Mouse (Mus musculus): Measurements from ENCODE around the gene Olfr1009. TPM values are rescaled to one million over a fixed set of nuclear protein-coding genes. Genes with fewer than 3 reads are reported as not detected.
"Not testable (repeated sequence)": the region's sequence is repeated elsewhere in the genome, so short reads cannot be mapped to it uniquely, and the experiment has no call there.

Olfr1009 gene
- polyA plus RNA-seq (2015; fragmentation: Nextera tagmentation; extraction: Ambion mirVana), result not detected in 2 replicates

DNA sequence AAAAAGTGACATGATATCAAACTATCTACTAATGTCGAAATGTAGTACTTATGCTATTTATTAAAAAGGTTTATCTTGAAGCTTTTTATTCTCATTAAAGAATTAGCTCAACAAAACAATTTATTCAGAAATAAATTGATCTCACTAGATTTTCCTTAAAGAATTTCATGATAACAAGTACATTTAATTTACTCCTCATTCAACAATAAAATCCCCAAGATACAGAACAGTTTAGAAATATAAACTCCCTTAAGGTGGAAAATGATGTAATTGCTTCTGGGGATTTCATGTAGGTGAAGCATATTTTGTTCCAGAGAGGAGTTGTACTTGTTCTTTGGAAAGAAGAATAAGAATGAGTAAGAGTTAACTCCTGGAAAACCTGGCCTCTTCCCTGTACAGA lies at the start of gene Olfr1009:
Gene Olfr1009 (plus strand): TSS at position 301 of the 400 bp plus-strand sequence.
- Histone ChIP-seq H3K36me3 (no peaks in the 10 kb centered on the region), H3K27me3 (replicated peaks) (no peaks in the 10 kb centered on the region), H3K4me2 (no peak within 1 kb of the TSS), H3K4me3 (replicated peaks) (no peak within 1 kb of the TSS), H3K9ac (no peak within 1 kb of the TSS), H3K9me3 (no peaks in the 10 kb centered on the region), H3K4me1 (no peaks in the 10 kb centered on the region), H3K27ac (no peak within 1 kb of the TSS)
- 85% methylated on average over 1 of the region's 1 CpGs for WGBS
- no peak for ATAC-seq (ENCODE audit: insufficient read depth, low FRiP score, low read depth)

DNA sequence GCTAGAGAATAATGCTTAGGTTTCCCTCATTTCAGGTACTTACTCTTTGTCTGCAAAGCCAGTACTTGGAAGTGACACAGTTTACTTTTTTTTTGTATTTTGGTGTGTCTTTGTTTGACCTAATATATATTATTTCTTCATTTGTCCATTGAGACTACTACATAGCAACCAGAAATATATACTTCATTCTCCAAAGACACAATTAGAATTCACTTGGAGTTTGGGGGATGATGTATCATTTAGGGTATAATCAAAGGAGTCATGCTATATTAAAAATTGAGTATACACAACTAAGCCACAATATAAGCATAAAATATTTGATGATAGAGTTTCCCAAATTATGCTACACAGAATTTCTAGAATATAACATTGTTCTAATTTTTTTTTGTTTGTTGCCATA lies 36.6 kb upstream of the Olfr1009 start, which contains the start of gene Olfr1006:
Gene Olfr1006 (minus strand): TSS at position 101 of the 400 bp plus-strand sequence.
- no peak for ATAC-seq (ENCODE audit: insufficient read depth, low FRiP score, low read depth)
- Histone ChIP-seq H3K4me3 (replicated peaks) (no peak within 1 kb of the TSS), H3K9me3 (no peaks in the 10 kb centered on the region), H3K27me3 (replicated peaks) (no peaks in the 10 kb centered on the region), H3K36me3 (no peaks in the 10 kb centered on the region), H3K4me2 (no peak within 1 kb of the TSS), H3K4me1 (no peaks in the 10 kb centered on the region), H3K9ac (no peak within 1 kb of the TSS), H3K27ac (no peak within 1 kb of the TSS)

DNA sequence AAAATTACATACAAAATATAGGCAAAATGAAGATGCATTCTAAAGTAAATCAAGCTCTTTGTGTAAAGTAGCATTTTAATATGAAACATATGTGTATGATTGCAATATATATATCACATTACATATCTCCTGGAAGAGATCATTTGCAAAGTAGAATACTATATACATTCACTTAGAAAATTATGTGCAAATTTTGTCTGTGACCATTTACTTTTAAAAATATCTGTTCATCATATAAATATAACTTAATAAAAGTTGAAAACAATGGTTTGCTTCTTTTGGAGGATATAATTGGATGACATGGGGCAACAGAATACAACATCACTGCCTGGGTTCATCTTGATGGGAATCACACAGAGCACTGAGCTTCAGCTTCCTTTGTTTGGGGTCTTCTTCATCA lies 26.1 kb upstream of the Olfr1009 start, which contains the start of gene Olfr1008:
Gene Olfr1008 (plus strand): TSS at position 301 of the 400 bp plus-strand sequence.
- ATAC-seq (ENCODE audit: insufficient read depth, low FRiP score, low read depth), result no peak
- Histone ChIP-seq H3K9ac (no peak within 1 kb of the TSS), H3K4me3 (replicated peaks) (no peak within 1 kb of the TSS), H3K4me2 (no peak within 1 kb of the TSS), H3K27me3 (replicated peaks) (no peaks in the 10 kb centered on the region), H3K27ac (no peak within 1 kb of the TSS), H3K36me3 (no peaks in the 10 kb centered on the region), H3K4me1 (no peaks in the 10 kb centered on the region), H3K9me3 (no peaks in the 10 kb centered on the region)

DNA sequence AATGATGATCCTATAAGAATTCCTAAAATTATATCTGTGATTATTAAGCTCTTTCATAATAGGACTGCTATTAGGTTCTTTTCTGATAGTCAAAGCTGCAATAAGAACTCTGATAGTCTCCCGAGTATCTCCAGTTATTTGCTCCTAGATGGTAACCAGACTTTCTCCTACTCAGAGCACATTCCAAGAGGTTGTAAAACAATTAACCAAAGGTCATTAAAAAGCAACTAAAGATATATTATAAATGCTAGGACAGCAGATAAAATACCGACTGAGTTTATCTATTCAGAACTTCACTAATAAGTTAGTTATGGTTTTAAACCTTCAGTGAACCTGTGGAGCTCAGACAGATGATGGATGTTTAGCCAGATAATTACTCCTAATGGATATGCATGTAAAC lies 4.5 kb upstream of the Olfr1009 start:
- H3K4me1 ChIP-seq; H3K9ac ChIP-seq; H3K4me2 ChIP-seq; H3K9me3 ChIP-seq; H3K27me3 ChIP-seq (replicated peaks); H3K27ac ChIP-seq; ATAC-seq (ENCODE audit: insufficient read depth, low FRiP score, low read depth); H3K4me3 ChIP-seq (replicated peaks); H3K36me3 ChIP-seq: not testable (repeated sequence)
- WGBS, result 29% methylated on average over 2 of the region's 2 CpGs

DNA sequence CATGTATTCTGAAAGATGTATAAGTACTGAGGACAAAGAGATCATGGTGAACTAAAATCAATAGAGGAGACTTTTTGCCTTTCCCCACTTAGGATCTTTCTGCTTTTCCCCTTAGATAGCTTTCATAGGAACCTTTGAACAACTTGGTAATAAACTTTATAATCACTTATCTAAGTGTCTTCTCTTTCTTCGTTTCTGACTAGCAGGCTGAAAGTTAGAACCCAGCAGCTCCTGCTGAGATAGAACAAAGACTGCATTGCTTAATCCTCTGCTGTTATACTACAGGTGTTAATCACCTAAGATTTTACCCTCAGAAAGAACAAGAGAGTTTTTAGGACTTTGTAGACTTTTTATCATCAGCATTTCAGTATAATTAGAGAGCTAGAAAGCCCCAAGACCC lies 4.1 kb upstream of the Olfr1009 start:
- H3K4me1 ChIP-seq, result no peaks in the 10 kb centered on the region
- no peak overlapping the region for H3K27ac ChIP-seq
- H3K27me3 ChIP-seq (replicated peaks), result no peaks in the 10 kb centered on the region
- H3K9ac ChIP-seq, result no peak overlapping the region
- no peaks in the 10 kb centered on the region for H3K36me3 ChIP-seq
- WGBS, result 17% methylated on average over 1 of the region's 1 CpGs
- H3K4me3 ChIP-seq (replicated peaks), result no peak overlapping the region
- H3K9me3 ChIP-seq, result no peaks in the 10 kb centered on the region
- no peak for ATAC-seq (ENCODE audit: insufficient read depth, low FRiP score, low read depth)
- no peak overlapping the region for H3K4me2 ChIP-seq

DNA sequence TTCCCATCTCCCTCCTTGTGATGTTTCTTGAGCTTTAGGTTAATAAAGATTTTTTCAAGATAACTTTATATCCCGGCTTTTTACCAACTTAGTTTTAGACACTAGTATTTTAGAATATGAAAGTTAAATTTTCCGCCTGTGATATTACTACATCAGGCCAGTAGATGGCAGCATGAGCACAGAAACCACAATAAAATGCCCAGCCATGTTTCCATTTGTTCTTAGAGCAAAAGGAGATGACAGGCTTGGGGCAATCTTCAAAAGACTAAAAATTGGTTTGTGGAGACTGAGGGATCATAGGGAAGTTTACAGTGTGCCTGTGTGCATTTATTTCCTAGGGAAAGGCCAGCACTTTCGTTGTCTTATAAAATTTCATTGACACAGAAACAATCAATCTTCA lies 10.6 kb downstream of the Olfr1009 start:
- no peaks in the 10 kb centered on the region for H3K36me3 ChIP-seq
- H3K9me3 ChIP-seq, result no peaks in the 10 kb centered on the region
- no peak for ATAC-seq (ENCODE audit: insufficient read depth, low FRiP score, low read depth)
- H3K4me3 ChIP-seq (replicated peaks), result no peak overlapping the region
- H3K4me2 ChIP-seq, result no peak overlapping the region
- H3K27ac ChIP-seq, result no peak overlapping the region
- WGBS, result 10% methylated on average over 3 of the region's 3 CpGs
- no peaks in the 10 kb centered on the region for H3K4me1 ChIP-seq
- no peak overlapping the region for H3K9ac ChIP-seq
- no peaks in the 10 kb centered on the region for H3K27me3 ChIP-seq (replicated peaks)

DNA sequence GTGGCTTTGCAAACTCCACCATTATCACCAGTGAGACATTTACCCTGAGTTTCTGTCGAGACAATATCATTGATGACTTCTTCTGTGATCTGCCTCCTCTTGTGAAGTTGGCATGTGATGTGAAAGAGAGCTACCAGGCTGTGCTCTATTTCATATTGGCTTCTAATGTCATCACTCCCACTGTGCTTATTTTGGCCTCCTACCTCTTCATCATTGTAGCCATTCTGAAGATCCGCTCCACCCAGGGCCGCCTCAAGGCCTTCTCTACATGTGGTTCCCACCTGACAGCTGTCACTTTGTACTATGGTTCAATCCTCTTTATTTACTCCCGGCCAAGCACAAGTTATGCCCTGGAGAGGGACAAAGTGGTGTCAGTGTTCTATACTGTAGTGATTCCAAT lies 38.6 kb downstream of the Olfr1009 start:
- ATAC-seq (ENCODE audit: insufficient read depth, low FRiP score, low read depth), result no peak
- Histone ChIP-seq H3K4me3 (replicated peaks) (no peak overlapping the region), H3K27ac (no peak overlapping the region), H3K27me3 (replicated peaks) (no peaks in the 10 kb centered on the region), H3K9me3 (no peaks in the 10 kb centered on the region), H3K9ac (no peak overlapping the region), H3K4me1 (no peaks in the 10 kb centered on the region), H3K4me2 (no peak overlapping the region), H3K36me3 (no peaks in the 10 kb centered on the region)
- 79% methylated on average over 4 of the region's 4 CpGs for WGBS

DNA sequence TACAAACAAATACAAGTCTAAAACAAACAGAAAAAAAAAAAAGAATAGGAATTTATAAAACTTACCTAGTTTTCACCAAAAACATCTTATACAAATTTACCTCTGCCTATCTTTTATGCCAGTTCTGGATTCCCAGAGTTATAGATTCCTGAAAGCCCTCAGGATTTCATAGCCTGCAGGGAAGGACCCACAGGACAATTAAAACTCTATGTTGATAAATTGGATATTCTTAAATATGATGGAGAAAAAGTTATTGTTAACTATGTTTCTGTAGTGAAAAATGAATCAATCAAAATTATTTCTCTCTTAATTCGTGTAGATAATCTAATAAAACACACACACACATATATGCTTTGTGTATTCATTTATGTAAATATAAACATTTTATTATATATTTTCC lies 47.4 kb downstream of the Olfr1009 start, which contains the start of gene Olfr1012:
Gene Olfr1012 (minus strand): TSS at position 101 of the 400 bp plus-strand sequence.
- Histone ChIP-seq H3K36me3 (no peaks in the 10 kb centered on the region), H3K4me3 (replicated peaks) (no peak within 1 kb of the TSS), H3K27ac (no peak within 1 kb of the TSS), H3K9me3 (no peaks in the 10 kb centered on the region), H3K27me3 (replicated peaks) (no peaks in the 10 kb centered on the region), H3K9ac (no peak within 1 kb of the TSS), H3K4me1 (no peaks in the 10 kb centered on the region), H3K4me2 (no peak within 1 kb of the TSS)
- no peak for ATAC-seq (ENCODE audit: insufficient read depth, low FRiP score, low read depth)
- 50% methylated on average over 1 of the region's 1 CpGs for WGBS

DNA sequence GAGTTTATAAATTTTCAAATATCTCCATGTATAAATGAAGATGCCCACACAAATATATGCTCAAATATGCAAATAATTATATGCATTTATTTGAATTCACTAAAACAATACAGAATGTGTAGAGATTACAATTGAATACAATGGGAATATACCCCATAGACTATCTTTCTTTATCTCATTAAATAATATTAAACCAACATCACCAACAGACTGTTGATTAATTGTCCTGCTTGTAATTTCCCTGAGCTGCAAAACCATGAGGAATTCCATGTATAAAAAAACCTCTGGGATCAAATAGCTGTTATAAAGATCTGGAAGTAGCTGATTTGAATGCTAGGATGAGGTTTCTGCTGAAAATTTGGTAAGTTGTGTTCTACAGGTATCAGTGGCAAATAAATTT lies 51.6 kb downstream of the Olfr1009 start, which contains the start of gene Olfr1013:
Gene Olfr1013 (plus strand): TSS at position 301 of the 400 bp plus-strand sequence.
- no peak within 1 kb of the TSS for H3K4me3 ChIP-seq (replicated peaks)
- H3K9me3 ChIP-seq, result no peaks in the 10 kb centered on the region
- H3K4me2 ChIP-seq, result no peak within 1 kb of the TSS
- no peak within 1 kb of the TSS for H3K27ac ChIP-seq
- H3K9ac ChIP-seq, result no peak within 1 kb of the TSS
- no peak for ATAC-seq (ENCODE audit: insufficient read depth, low FRiP score, low read depth)
- H3K36me3 ChIP-seq, result no peaks in the 10 kb centered on the region
- H3K27me3 ChIP-seq (replicated peaks), result no peaks in the 10 kb centered on the region
- no peaks in the 10 kb centered on the region for H3K4me1 ChIP-seq

DNA sequence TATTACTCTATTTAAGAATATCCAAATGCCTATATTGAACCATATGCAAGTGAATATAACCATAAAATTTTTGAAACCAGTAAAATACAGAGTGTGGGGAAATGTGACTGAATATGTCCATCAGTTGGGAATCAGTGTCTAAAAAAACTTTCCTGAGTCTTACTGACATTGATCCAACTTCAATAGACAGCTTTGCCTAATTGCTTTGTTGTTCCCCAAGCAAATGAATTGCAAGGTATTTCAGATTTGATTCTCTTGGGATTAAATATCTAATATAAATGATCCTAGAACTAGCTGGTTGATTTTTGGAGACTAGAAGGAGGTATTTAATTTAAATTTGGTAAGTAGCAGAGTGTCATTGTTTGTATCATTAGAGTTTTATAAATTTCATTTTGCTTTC lies 57.2 kb downstream of the Olfr1009 start, which contains the start of gene Olfr1014:
Gene Olfr1014 (plus strand): TSS at position 301 of the 400 bp plus-strand sequence.
- Histone ChIP-seq H3K9ac (no peak within 1 kb of the TSS), H3K9me3 (no peaks in the 10 kb centered on the region), H3K27ac (no peak within 1 kb of the TSS), H3K36me3 (no peaks in the 10 kb centered on the region), H3K27me3 (replicated peaks) (no peaks in the 10 kb centered on the region), H3K4me2 (no peak within 1 kb of the TSS), H3K4me3 (replicated peaks) (no peak within 1 kb of the TSS), H3K4me1 (no peaks in the 10 kb centered on the region)
- ATAC-seq (ENCODE audit: insufficient read depth, low FRiP score, low read depth), result no peak

Other genes starting within 250 kb of the Olfr1009 start
- 5.4 and 8.7 TPM in 2 replicates for gene 4833423E24Rik, start 196.4 kb upstream of the Olfr1009 start, polyA plus RNA-seq (2015; fragmentation: Nextera tagmentation; extraction: Ambion mirVana)
- not detected in 2 replicates for gene Olfr996, start 136.2 kb upstream of the Olfr1009 start, polyA plus RNA-seq (2015; fragmentation: Nextera tagmentation; extraction: Ambion mirVana)
- not detected in 2 replicates for gene Olfr998, start 126.5 kb upstream of the Olfr1009 start, polyA plus RNA-seq (2015; fragmentation: Nextera tagmentation; extraction: Ambion mirVana)
- not detected in 2 replicates for gene Olfr1000, start 103.5 kb upstream of the Olfr1009 start, polyA plus RNA-seq (2015; fragmentation: Nextera tagmentation; extraction: Ambion mirVana)
- gene Olfr1002, start 64.7 kb upstream of the Olfr1009 start, polyA plus RNA-seq (2015; fragmentation: Nextera tagmentation; extraction: Ambion mirVana), result not detected in 2 replicates
- not detected in 2 replicates for gene Olfr154, start 51.0 kb upstream of the Olfr1009 start, polyA plus RNA-seq (2015; fragmentation: Nextera tagmentation; extraction: Ambion mirVana)
- not detected in 2 replicates for gene Olfr1006, start 36.7 kb upstream of the Olfr1009 start, polyA plus RNA-seq (2015; fragmentation: Nextera tagmentation; extraction: Ambion mirVana)
- not detected in 2 replicates for gene Olfr1008, start 26.0 kb upstream of the Olfr1009 start, polyA plus RNA-seq (2015; fragmentation: Nextera tagmentation; extraction: Ambion mirVana)
- gene Olfr1012, start 47.3 kb downstream of the Olfr1009 start, polyA plus RNA-seq (2015; fragmentation: Nextera tagmentation; extraction: Ambion mirVana), result not detected in 2 replicates
- gene Olfr1013, start 51.7 kb downstream of the Olfr1009 start, polyA plus RNA-seq (2015; fragmentation: Nextera tagmentation; extraction: Ambion mirVana), result not detected in 2 replicates
- gene Olfr1014, start 57.3 kb downstream of the Olfr1009 start, polyA plus RNA-seq (2015; fragmentation: Nextera tagmentation; extraction: Ambion mirVana), result not detected in 2 replicates
- gene Olfr1015, start 66.6 kb downstream of the Olfr1009 start, polyA plus RNA-seq (2015; fragmentation: Nextera tagmentation; extraction: Ambion mirVana), result not detected in 2 replicates
- gene Olfr1016, start 87.1 kb downstream of the Olfr1009 start, polyA plus RNA-seq (2015; fragmentation: Nextera tagmentation; extraction: Ambion mirVana), result not detected in 2 replicates
- not detected in 2 replicates for gene Olfr1018, start 103.1 kb downstream of the Olfr1009 start, polyA plus RNA-seq (2015; fragmentation: Nextera tagmentation; extraction: Ambion mirVana)
- not detected in 2 replicates for gene Olfr1019, start 130.1 kb downstream of the Olfr1009 start, polyA plus RNA-seq (2015; fragmentation: Nextera tagmentation; extraction: Ambion mirVana)
- gene Olfr1020, start 131.6 kb downstream of the Olfr1009 start, polyA plus RNA-seq (2015; fragmentation: Nextera tagmentation; extraction: Ambion mirVana), result not detected in 2 replicates
- gene Olfr1022, start 153.2 kb downstream of the Olfr1009 start, polyA plus RNA-seq (2015; fragmentation: Nextera tagmentation; extraction: Ambion mirVana), result not detected in 2 replicates
- not detected in 2 replicates for gene Olfr1023, start 170.2 kb downstream of the Olfr1009 start, polyA plus RNA-seq (2015; fragmentation: Nextera tagmentation; extraction: Ambion mirVana)
- gene Olfr1024, start 189.6 kb downstream of the Olfr1009 start, polyA plus RNA-seq (2015; fragmentation: Nextera tagmentation; extraction: Ambion mirVana), result not detected in 2 replicates
- not detected in 2 replicates for gene Olfr1025-ps1, start 199.8 kb downstream of the Olfr1009 start, polyA plus RNA-seq (2015; fragmentation: Nextera tagmentation; extraction: Ambion mirVana)
- gene Olfr1026, start 206.1 kb downstream of the Olfr1009 start, polyA plus RNA-seq (2015; fragmentation: Nextera tagmentation; extraction: Ambion mirVana), result not detected in 2 replicates
- not detected in 2 replicates for gene Olfr1028, start 235.0 kb downstream of the Olfr1009 start, polyA plus RNA-seq (2015; fragmentation: Nextera tagmentation; extraction: Ambion mirVana)